1 mouse cellular context compared by ENCODE assay signal in genomic region chr16:38371705-38372296, GRCm38 (mm10).
TF ChIP-seq lines count a peak whose summit lies in the region.

No protein-coding gene starts in this region.

TF ChIP-seq in myocyte, 11 proteins besides CTCF, POLR2A, EP300 and RAD21 (continued from another document):
- no peak for TF ChIP-seq TCF12 (IDR thresholded peaks at IDR 0.05; ENCODE audit: insufficient read depth, poor library complexity, severe bottlenecking)
- TF ChIP-seq POLR2AphosphoS2 (IDR thresholded peaks at IDR 0.05; ENCODE audit: insufficient read length, low read depth): no peak
- no peak for TF ChIP-seq USF1 (IDR thresholded peaks at IDR 0.05; ENCODE audit: low read depth)
- TF ChIP-seq CEBPB (IDR thresholded peaks at IDR 0.05; ENCODE audit: insufficient read depth, poor library complexity, severe bottlenecking): no peak
